Mouse (Mus musculus) intestine, postnatal 0 days (tissue): ENCODE data around the gene Rpl26. TPM values are rescaled to one million over a fixed set of nuclear protein-coding genes. Genes with fewer than 3 reads are reported as not detected.

Experiments
- ATAC-seq: fragments of 200-750 bp; cut with Nextera tagmentation; 2 replicates; pipeline ENCODE4 v1.8.0; 2017; ENCODE audit warnings: mild to moderate bottlenecking, moderate TSS enrichment, moderate library complexity
- H3K27ac ChIP-seq: fragments of 300-500 bp; sonication (generic); 2 replicates; pipeline ENCODE4 v1.5.1; 2014; ENCODE audit warnings: mild to moderate bottlenecking, low read depth, low read length, moderate library complexity
- H3K27me3 ChIP-seq: fragments of 300-500 bp; sonication (generic); replicated peaks from 2 replicates; pipeline ENCODE4 v1.6.1; 2014; ENCODE audit warnings: low read length, mixed read lengths; ENCODE audit not compliant: control insufficient read depth, insufficient read depth
- H3K36me3 ChIP-seq: fragments of 300-500 bp; sonication (generic); 2 replicates; pipeline ENCODE4 v1.6.1; 2014; ENCODE audit warnings: mild to moderate bottlenecking, moderate library complexity; ENCODE audit not compliant: control insufficient read depth, insufficient read depth
- H3K4me1 ChIP-seq: fragments of 300-500 bp; sonication (generic); replicated peaks from 2 replicates; pipeline ENCODE4 v1.6.1; 2014; ENCODE audit warnings: antibody characterized with exemption, low read length, mixed read lengths; ENCODE audit not compliant: control insufficient read depth, insufficient read depth
- H3K4me2 ChIP-seq: fragments of 300-500 bp; sonication (generic); replicated peaks from 2 replicates; pipeline ENCODE4 v1.6.1; 2014; ENCODE audit warnings: low read depth, mild to moderate bottlenecking, moderate library complexity
- H3K4me3 ChIP-seq: fragments of 300-500 bp; sonication (generic); 2 replicates; pipeline ENCODE4 v1.5.1; 2014; ENCODE audit warnings: low read depth, low read length
- H3K9ac ChIP-seq: fragments of 300-500 bp; sonication (generic); 2 replicates; pipeline ENCODE4 v1.6.1; 2014; ENCODE audit warnings: mild to moderate bottlenecking, low read depth, low read length
- H3K9me3 ChIP-seq: fragments of 300-500 bp; sonication (generic); 2 replicates; pipeline ENCODE4 v1.6.1; 2016; ENCODE audit warnings: mixed run types; ENCODE audit not compliant: control insufficient read depth
- CTCF ChIP-seq: sonication (generic); IDR thresholded peaks from 2 replicates; pipeline ENCODE4 v1.5.1; 2016; ENCODE audit warnings: low read depth, mild to moderate bottlenecking, control low read depth, antibody characterized with exemption, moderate library complexity
- WGBS: fragments of 180-500 bp; shearing (Covaris S2); extraction: QIAGEN DNeasy Blood & Tissue Kit; methylation state at CpG from one replicate; pipeline ENCODE4 v1.1.7; 2014; 5-methylcytosine and 5-hydroxymethylcytosine counted together
- polyA plus RNA-seq: library from polyadenylated mRNA; unstranded; fragments of >200 nt; fragmentation: Nextera tagmentation; extraction: Ambion mirVana; gene quantifications from 2 replicates; pipeline ENCODE4 v1.2.1, GENCODE M21; 2015

The Rpl26 gene
- polyA plus RNA-seq, 1 experiment from 2014 or later, result 623 TPM

GRCm38 (mm10) chr11:68946001-68946400 is 44.6 kb downstream of the Rpl26 start:
- TF ChIP-seq CTCF, result no peak
- 0 out of 2 replicates have a peak, but pooled peaks cover 7% of the 10 kb centered on the region for H3K27me3 ChIP-seq
- no peak overlapping the region for H3K4me3 ChIP-seq
- ATAC-seq, result no peak
- H3K9ac ChIP-seq, result no peak overlapping the region
- no peak overlapping the region for H3K27ac ChIP-seq
- 83% methylated on average over 4 of the region's 4 CpGs for WGBS
- H3K36me3 ChIP-seq, result no peaks in the 10 kb centered on the region
- H3K4me2 ChIP-seq, result no peak overlapping the region
- H3K4me1 ChIP-seq, result no peaks in the 10 kb centered on the region
- no peaks in the 10 kb centered on the region for H3K9me3 ChIP-seq

GRCm38 (mm10) chr11:68946806-68947440 is 45.5 kb downstream of the Rpl26 start:
- Histone ChIP-seq H3K4me3 (no peak overlapping the region), H3K27me3 (0 out of 2 replicates have a peak, but pooled peaks cover 7% of the 10 kb centered on the region), H3K4me1 (no peaks in the 10 kb centered on the region), H3K9me3 (no peaks in the 10 kb centered on the region), H3K27ac (no peak overlapping the region), H3K4me2 (peak overlapping the region; percentile 13; the same call in 1 of the 2 replicates), H3K36me3 (no peaks in the 10 kb centered on the region), H3K9ac (no peak overlapping the region)
- ATAC-seq, result no peak
- TF ChIP-seq CTCF, result no peak
- 14% methylated on average over 14 of the region's 16 CpGs for WGBS

GRCm38 (mm10) chr11:68947542-68947993 is 46.2 kb downstream of the Rpl26 start:
- Histone ChIP-seq H3K4me3 (no peak overlapping the region), H3K4me2 (no peak overlapping the region; the same call in 1 of the 2 replicates)
- no peak for ATAC-seq

GRCm38 (mm10) chr11:68953903-68954302 is 52.5 kb downstream of the Rpl26 start:
- Histone ChIP-seq H3K9ac (peak overlapping the region; percentile 22; the same call in 1 of the 2 replicates), H3K4me1 (0 out of 2 replicates have a peak, but pooled peaks cover 2% of the 10 kb centered on the region), H3K9me3 (no peaks in the 10 kb centered on the region), H3K36me3 (no peaks in the 10 kb centered on the region), H3K27ac (no peak overlapping the region), H3K4me3 (peak overlapping the region; percentile 29), H3K27me3 (peaks cover 20% of the 10 kb centered on the region), H3K4me2 (peak overlapping the region; percentile 66)
- 16% methylated on average over 13 of the region's 13 CpGs for WGBS
- no peak for ATAC-seq
- TF ChIP-seq CTCF, result no peak

More at GRCm38 (mm10) chr11:68947542-68947993, 46.2 kb downstream of the Rpl26 start:
- 0 out of 2 replicates have a peak, but pooled peaks cover 7% of the 10 kb centered on the region for H3K27me3 ChIP-seq
- no peak overlapping the region for H3K9ac ChIP-seq
- no peaks in the 10 kb centered on the region for H3K4me1 ChIP-seq
- no peak overlapping the region for H3K27ac ChIP-seq
- H3K36me3 ChIP-seq, result no peaks in the 10 kb centered on the region
- no peak for TF ChIP-seq CTCF
- H3K9me3 ChIP-seq, result no peaks in the 10 kb centered on the region
- WGBS, result 16% methylated on average over 12 of the region's 12 CpGs

- Histone ChIP-seq H3K9ac (peak overlapping the region; percentile 17; the same call in 1 of the 2 replicates), H3K9me3 (no peaks in the 10 kb centered on the region), H3K36me3 (no peaks in the 10 kb centered on the region), H3K4me2 (peak overlapping the region; percentile 66), H3K4me1 (0 out of 2 replicates have a peak, but pooled peaks cover 2% of the 10 kb centered on the region), H3K27me3 (peaks cover 20% of the 10 kb centered on the region), H3K27ac (no peak overlapping the region), H3K4me3 (peak overlapping the region; percentile 29)
- 3% methylated on average over 17 of the region's 17 CpGs for WGBS
- TF ChIP-seq CTCF, result no peak
- no peak for ATAC-seq
Measured at GRCm38 (mm10) chr11:68954408-68954807, 53.0 kb downstream of the Rpl26 start.

GRCm38 (mm10) chr11:68955473-68955872 is 54.1 kb downstream of the Rpl26 start:
- Histone ChIP-seq H3K4me2 (peak overlapping the region; percentile 66), H3K9me3 (no peaks in the 10 kb centered on the region), H3K4me1 (0 out of 2 replicates have a peak, but pooled peaks cover 2% of the 10 kb centered on the region), H3K4me3 (no peak overlapping the region), H3K36me3 (no peaks in the 10 kb centered on the region), H3K9ac (no peak overlapping the region), H3K27ac (no peak overlapping the region), H3K27me3 (peaks cover 20% of the 10 kb centered on the region)
- ATAC-seq, result 0 out of 2 replicates have a peak, but pooled peaks have one; percentile 16
- WGBS, result 58% methylated on average over 5 of the region's 5 CpGs
- TF ChIP-seq CTCF, result no peak
